Mouse (Mus musculus) hindlimb bud, embryonic 11.5 days (tissue): ENCODE data around the gene Mitf.

Experiments used
- DNase-seq: peaks from one replicate; pipeline ENCODE4 v3.0.0-alpha.2; 2012; ENCODE audit warnings: low read depth, low spot score; ENCODE audit errors: extremely low spot score

Gene Mitf

DNA sequence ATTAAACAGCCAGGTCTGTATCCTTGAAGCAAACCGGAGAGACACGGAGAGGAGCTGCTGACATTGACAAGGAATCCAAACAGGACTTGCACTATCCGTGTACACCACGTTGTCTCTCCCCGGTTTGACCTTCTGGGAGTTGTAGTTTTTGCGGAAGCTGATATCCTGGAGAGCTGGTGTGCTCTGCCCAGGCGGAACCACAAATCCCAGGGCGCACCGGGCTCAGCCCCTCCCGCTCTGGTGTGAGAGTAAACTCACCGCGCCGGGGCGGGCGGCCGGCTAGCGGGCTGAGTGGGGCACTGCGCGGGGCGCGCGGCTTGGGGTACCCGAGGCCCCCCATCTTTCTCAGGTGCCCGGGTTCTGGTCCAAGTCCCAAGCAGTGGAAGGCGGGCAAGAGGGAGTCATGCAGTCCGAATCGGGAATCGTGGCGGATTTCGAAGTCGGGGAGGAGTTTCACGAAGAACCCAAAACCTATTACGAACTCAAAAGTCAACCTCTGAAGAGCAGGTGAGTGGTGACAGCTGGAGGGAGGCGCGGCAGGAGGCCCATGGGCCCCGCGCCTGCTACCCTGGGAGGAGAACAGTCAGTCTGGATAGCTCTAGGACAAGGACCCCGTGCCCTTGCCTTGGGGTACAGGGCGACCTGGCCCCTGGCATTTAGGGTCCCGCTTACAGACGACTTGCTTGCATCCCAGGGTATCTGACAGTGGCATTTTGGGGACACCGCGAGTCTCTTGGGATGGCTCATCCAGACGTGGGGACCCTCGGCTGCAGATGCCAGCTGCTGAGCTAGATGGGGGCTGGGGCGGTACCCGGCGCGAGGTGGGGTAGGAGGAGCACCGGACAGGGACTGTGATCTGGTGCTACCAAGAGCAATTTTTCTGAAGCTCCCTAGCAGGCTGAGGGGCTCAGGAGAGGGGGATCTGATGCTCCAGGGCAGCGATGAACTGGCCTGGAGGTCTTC lies at the start of gene Mitf:
Gene Mitf (plus strand): TSS at position 272 of the 963 bp plus-strand sequence.
- DNase-seq: peak; percentile 83

DNA sequence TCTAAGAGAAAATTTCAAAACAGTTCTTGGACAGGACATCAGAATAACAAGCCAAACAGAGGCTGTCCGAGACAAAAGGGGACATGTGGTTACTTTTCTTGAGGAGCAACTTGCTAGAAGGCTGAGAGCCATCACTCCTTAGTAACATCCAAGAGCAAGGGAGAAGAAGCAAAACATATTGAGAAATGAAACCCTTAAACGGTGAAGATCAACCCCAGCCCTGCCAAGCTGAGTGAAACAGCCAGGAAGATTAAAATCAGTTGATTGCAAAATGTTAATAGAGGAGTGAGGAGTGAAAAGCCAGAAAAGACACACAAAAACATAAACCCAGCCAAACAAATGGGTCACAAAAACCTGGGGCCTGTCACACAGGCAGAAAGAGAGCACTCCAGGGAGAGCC lies 49.5 kb upstream of the Mitf start:
- no peak for DNase-seq

DNA sequence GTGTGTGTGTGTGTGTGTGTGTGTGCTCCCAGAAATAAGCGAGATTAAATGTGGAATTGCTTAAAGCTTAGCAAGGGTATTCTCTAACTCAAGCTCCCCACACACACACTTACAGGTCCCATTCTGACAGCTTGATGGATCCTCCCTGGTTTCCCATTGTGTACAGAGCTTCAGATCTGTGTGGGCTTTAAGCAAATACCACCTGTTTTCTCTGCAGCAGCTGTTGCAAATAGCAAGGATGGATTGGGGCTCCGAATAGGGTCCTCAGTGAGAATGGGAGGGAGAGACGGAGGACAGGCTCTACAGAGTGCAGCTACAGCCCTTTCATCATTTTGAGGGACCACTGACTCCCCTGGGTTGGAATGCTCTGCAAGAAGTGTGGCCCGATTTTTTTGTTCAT lies 48.0 kb upstream of the Mitf start:
- no peak for DNase-seq

DNA sequence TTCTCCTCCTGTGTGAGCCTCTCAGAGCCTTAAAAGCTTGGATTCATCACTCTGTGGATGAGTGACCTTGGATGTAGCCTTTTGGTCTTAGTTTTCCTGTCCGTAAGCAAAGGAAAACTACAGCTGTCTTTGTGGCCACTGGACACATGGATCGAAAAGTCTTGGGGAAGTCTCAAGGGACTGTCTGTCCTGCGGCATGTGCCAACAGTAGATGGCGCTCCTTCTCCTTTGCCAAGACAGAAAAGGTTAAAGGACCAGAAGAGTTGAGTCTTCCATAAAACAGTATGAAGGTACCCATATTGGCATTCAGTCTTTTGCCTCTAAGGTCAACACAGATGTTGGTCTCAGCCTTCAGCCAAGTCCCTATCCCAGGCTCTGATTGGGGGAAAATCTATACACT lies 47.6 kb upstream of the Mitf start:
- no peak for DNase-seq

DNA sequence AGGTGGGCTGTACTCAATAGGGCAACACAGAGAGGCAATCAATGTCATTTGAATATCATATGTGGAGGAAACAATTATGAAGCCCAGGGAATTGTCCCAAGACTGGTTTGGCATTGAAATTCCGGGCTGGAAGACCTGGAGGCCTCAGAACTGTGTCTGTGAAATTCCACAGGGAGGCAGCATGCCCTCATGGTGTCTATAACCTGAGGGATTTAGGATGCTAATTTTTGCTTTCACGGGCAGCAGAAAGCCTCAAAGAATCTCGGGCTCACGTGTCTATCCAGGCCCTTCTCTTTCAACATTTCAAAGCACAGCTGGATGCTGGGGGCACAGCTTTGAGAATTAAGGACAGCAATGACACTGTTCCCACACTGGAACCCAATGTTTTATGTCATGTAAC lies 45.5 kb upstream of the Mitf start:
- DNase-seq: no peak

DNA sequence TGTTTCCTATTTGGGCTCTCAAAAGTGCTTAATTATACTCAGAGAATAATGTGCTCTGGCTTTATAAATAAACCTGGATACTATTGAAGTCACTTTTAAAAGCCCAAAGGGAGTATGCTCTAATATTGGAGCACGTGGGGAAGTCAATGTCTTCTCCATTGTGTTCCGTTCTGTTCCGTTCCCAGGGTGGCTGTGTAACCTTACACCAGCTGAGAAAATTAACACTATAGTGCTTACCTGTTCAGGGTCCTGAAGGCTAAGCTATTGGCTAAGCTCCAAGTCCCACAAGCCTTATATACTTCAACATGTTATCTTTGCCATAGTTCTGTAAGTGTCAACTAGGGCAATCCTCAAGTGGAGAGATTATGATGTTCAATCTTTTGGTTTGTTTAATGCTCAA lies 42.9 kb upstream of the Mitf start:
- DNase-seq: no peak

DNA sequence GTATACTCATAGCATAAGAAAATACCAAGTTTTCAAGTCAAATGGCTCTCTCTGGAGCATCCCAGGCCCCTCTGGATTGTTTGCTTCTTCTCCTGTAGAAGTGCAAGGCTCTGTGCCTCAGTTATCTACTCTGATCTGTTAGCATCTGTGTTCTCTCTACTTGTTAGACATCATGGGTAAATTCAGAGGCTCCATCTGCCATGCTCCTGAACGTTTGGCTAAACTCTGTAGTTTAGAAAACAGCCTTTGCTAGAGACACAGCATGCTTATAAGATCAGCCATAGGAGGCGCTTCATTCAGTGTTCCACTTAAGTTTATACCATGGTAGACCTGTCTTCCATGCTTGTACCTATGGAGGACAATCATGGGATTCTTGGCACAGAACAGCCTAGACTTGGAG lies 39.0 kb upstream of the Mitf start:
- no peak for DNase-seq

DNA sequence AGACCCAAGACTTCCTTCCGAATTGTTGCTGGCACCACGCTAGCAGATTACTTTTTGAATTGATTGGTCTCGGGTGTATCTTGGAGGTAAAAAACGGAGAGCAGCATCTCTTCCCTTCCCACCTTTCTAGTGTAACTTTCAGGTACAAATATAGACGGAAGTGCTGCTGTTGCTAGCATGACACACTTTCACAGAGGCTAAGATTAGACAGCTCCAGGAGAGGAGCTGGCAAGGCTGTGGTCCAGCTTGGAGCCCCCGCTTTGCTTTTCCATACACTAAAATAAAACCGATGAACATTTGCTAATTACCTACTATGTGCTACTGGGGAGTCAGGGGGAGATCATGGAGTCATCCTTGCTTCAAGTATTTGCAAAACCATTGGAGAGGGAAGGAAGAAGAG lies 37.3 kb upstream of the Mitf start:
- no peak for DNase-seq

DNA sequence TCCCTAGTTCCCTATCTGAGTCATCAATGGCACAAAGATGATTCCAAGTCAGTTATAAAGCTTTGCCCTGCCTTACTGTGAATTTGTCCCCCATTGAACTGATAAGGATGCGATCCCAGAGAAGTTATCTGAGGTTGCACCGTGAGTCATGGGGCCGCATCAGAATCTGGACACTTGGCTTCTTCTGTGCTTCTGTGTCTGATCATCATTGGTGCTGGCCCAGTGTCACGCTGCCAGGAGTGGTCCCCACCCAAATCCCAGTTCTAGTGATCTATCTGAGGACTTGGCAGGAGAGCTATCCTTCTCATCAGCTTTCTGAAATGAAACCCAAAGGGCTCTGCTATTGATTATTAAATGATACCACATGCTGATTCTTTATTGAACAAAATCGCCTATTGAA lies 25.5 kb upstream of the Mitf start:
- DNase-seq: no peak

DNA sequence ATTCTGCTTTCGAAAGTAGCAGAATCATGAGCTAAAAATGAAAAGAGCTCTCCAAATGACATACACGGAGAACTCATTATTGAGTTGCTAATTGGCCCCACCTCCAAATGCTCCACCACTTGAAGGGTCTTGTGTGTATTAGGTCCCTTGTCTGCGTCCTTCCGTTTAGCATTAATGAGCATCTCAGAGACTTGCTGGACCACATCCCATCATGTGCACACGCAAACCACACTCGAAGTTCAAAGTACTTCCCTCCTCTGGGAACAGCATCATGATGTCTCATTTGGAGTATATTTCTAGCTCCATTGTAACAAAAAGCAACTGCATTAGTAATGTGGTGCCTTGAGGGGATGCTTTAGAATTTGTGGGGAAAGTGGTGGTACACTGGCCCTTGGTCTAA lies 24.6 kb upstream of the Mitf start:
- DNase-seq: no peak

DNA sequence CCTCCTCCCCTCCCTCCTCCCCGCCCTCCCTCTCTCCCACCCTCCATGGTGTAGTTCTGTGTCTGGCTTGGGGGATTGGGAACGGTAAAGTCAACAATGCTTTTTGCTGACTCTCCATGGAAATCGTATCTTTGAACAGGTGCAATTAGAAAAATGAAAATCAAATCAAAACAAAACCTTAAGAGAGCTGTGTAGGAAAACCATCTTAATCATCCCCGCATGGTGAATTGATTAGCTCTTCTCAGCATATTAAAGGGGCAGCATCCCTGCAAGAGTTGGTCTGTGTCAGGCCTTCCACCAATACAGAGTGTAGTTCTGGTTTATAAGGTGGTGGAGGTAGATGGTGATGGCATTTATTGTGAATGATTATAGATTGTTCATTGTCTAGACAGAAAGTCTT lies 20.0 kb upstream of the Mitf start:
- DNase-seq: no peak

DNA sequence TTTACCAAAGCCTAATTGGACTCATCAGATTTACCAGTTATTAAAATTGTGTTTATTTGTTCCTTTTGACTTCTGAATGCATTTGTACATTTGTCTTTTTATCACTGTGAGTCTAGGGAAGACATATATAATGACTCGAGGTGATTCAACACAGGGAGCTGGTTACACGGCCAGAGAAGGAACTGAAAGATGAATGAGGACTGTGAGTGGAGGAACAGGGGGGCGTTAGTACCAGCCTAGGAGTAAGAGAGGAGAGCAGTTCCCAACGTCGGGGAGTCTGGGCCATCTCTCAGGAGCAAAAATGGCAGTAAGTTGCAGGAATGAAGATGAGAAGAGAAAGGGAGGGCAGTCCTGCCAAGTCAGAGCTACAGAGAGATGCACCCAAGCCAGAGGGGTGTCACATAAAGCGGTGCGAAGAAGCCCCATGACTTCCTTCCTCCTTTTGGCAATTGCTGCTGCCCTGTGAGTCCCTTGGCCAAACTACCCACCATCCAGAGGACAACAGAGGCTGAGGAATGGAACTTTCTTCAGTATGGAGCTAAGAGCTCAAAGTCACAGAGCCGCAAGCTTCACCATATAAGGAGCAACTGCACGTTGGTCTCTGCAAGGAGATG lies 18.4 kb upstream of the Mitf start:
- no peak for DNase-seq

DNA sequence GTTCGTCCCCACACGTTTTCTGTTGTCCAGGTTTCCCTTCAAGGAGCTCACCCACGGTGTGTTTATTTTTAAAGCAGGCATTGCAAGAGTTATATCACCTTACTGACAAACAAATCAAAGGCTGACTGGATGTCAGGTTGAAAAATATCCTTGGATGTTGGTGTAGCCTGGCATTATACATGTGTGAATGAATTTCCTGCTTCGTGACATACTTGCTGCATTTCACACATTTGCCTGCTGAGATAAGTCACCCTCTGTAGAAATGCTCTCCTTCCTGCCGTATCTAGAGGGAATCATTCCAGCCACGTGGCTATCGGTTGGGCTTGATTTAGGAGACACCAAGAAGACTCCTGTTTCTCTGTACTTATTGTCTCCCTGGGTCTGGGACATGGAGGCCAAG lies 17.2 kb upstream of the Mitf start:
- no peak for DNase-seq

DNA sequence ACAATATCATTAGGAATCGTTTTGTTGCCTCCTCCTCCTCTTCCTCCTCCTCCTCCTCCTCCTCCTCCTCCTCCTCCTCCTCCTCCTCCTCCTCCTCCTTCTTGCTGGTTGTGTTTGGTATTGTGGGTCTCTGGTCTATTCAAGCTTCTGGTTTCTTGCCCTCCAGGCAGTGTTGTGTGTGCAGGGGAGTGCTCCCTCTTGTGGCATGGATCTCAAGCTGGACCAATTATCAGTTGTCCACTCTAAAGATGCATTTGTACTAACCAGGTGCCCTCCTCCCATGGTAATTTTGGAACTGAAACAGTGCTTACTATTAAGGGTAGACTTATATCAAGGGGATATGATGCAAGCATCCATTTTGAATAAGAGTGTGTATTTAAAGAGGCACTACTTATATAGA lies 14.7 kb upstream of the Mitf start:
- no peak for DNase-seq

DNA sequence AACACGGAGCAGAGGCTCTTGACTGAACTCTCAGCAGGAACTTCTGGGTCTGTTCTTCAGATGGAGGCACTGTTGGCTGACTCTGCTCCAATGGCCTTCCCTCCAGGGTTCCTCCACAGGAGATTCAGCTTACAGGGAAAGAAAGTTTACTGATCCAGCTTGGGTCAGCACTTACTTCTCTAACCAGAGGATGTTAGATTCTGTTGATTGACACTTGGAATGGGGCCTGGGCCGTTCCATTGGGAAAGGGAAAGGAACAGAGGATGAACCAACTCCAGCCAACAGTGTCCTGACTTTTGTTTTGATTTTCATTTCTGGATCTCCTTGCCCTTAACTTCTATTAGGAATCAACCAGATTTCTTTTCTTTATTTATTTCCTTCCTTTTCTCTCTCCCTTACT lies 11.7 kb upstream of the Mitf start:
- DNase-seq: no peak

DNA sequence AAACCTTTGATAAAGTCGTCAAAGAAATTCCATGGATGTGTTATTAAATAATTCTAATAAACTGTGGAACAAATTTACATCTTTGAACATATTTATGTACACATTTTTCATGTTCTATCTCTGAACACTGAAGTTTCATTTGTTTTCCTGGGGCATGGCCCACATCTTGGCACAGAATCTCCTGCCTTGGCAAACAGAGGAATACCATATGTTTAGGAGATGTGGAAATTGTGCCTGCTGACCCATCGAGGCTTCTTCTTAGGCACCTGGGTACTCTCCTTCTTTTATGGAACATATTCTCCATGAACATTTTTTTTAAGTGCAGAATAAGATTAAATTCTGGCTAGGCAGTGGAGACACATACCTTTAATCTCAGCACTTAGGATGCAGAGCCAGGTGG lies 6.2 kb upstream of the Mitf start:
- DNase-seq: no peak

DNA sequence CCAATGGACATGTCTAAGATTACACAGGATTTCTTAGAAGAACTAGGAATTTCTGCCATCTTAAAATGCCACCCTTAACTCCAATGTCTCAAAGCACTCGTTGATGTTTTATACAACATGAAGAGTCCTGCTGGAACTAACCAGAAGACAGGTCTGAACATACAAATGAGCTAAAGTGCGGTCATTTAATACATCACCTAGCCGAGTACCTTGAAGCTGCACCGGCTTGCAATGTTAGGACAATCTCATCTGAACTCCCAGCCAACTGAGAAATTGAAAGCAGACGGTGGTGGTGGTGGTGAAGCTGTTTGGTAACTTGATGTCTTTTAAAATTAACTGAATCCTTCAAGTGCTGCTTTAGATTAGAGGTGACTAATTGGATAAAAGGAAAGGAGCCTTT lies 801 bp upstream of the Mitf start:
- DNase-seq: no peak

DNA sequence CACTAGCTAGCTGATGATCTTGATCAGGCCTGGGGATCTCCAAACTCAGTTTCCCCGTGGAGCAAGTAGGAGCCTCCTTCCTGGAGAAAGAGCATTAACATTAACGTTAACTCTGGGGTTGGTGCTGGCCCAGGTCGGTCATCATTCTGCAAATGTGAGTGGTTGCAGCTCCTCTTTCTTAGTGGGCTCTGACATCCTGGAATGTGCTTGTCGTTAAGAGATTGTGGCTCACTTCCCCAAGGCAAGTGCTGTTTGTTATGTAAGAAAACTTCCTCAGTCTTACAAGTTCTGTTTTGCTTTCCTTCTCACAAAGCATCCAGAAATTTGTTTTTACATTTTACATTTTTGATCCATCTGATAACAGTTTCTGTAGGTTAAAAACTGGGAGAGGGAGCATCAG lies 7.3 kb downstream of the Mitf start:
- no peak for DNase-seq

DNA sequence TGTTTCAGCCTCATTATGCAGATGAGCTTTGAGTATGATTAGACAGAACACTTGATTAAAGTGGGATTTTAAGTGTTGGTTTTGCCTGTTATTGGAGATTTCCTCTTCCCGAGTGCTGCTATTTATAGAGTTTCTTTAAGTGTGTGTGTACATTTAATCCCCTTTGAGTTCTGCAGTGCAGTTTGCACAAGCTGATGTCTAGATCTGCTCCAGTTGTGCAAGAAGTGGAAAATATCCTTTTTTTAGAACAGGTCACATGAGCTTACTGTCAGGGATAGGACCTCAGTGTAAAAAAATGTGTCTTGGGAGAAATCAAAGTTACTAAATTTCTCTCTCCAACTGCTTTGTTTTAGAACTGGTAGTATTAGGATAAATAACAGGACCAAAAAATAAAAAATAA lies 8.9 kb downstream of the Mitf start:
- DNase-seq: no peak

DNA sequence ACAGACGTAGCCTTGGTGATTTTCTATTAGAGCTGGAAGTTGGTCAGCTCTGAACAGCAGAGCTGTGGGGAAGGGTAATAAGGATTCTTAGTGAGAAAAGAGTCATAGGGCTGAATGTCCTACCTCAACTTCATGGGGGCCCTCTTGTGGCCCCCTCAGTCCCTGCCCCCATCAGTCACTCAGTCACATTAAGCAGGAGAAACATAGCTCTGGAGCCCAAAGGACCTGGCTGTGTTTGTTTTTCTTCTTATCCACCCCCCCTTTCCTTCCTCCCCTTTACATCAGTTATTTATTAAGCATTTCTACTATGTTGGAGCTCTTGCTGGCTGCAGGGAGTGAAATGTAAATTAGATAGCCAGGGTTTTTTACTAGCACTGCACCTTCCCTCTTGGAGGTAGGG lies 10.0 kb downstream of the Mitf start:
- no peak for DNase-seq

DNA sequence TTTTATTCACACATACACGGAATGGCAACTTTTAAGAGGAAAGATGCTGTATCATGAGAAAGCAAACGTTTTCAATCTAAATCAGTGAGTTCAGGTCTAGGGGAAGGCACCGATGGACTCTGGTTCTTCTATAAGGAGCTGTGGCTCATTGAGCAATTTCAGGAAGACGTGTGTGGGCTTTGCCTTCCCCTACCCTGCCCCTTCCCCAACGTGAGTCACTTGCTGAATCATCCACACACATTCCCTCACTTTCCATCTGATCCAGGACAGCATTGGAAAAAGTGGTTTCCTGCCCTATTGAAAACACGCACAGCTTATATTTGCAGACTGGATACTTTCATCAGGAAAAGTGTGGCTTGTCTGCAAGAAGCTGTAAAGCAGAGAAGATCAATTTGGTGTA lies 11.3 kb downstream of the Mitf start:
- no peak for DNase-seq

DNA sequence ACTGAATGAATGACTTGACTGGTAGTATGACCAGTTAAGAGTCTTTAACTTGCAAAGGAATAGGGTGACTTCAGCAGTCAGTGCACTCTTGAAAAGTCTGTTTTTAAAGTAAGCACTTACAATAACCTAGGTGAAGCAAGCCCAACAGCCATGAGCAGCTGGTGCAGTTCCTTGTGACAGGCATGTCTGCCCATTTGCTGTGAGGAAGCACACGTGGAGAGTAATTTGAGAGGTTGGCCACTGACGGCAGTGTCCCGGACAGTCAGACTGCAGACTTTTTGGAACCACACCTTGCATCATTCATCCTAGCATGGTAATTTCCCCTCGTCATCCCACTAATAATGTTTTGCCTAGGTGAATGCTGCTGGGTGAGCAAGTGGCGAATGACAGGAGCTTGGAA lies 12.1 kb downstream of the Mitf start:
- DNase-seq: no peak

DNA sequence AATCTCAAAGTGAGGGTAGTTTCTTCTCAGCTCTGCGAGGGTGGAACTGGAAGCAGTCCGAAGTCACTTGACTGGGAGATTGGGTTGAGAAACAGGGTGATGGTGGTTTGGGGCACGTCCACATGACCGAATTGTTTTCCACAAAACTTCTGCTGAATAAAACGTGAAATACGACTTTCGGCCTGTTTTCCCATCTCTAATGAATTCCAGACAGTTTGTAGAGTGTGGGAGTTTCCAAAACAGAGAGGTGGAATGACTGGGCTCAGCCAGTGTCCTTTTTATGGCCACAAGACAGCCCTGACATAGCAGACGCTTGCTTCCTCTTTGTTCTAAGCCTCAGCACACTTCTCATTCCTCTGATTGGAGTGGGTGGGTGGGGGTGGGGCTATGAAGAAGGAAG lies 13.7 kb downstream of the Mitf start:
- no peak for DNase-seq
